Mouse (Mus musculus) embryonic facial prominence, embryonic 13.5 days (tissue): ENCODE measurements around the gene Lrfn1. TPM values are rescaled to one million over a fixed set of nuclear protein-coding genes. Genes with fewer than 3 reads are reported as not detected.
"Not testable (repeated sequence)": the region's sequence is repeated elsewhere in the genome, so short reads cannot be mapped to it uniquely, and the experiment has no call there.

ENCODE experiments used
- ATAC-seq: fragments of 200-750 bp; cut with Nextera tagmentation; 2 replicates; pipeline ENCODE4 v1.8.0; 2017; ENCODE audit warnings: low read depth; ENCODE audit not compliant: insufficient number of reproducible peaks, insufficient read depth, low FRiP score, low TSS enrichment
- H3K27ac ChIP-seq: fragments of 300-500 bp; sonication (generic); 2 replicates; pipeline ENCODE4 v1.5.1; 2015; ENCODE audit warnings: moderate library complexity, mild to moderate bottlenecking, inconsistent platforms
- H3K27me3 ChIP-seq: fragments of 300-500 bp; sonication (generic); 2 replicates; pipeline ENCODE4 v1.6.1; 2015; ENCODE audit warnings: mild to moderate bottlenecking, inconsistent platforms
- H3K36me3 ChIP-seq: fragments of 300-500 bp; sonication (generic); 2 replicates; pipeline ENCODE4 v1.6.1; 2015; ENCODE audit warnings: mild to moderate bottlenecking, inconsistent platforms
- H3K4me1 ChIP-seq: fragments of 300-500 bp; sonication (generic); 2 replicates; pipeline ENCODE4 v1.6.1; 2015; ENCODE audit warnings: inconsistent platforms
- H3K4me2 ChIP-seq: fragments of 300-500 bp; sonication (generic); 2 replicates; pipeline ENCODE4 v1.6.1; 2015; ENCODE audit warnings: moderate library complexity, mild to moderate bottlenecking, inconsistent platforms
- H3K4me3 ChIP-seq: fragments of 300-500 bp; sonication (generic); 2 replicates; pipeline ENCODE4 v1.5.1; 2015; ENCODE audit warnings: mild to moderate bottlenecking, inconsistent platforms
- H3K9ac ChIP-seq: fragments of 300-500 bp; sonication (generic); 2 replicates; pipeline ENCODE4 v1.6.1; 2015; ENCODE audit warnings: mild to moderate bottlenecking, inconsistent platforms
- H3K9me3 ChIP-seq: fragments of 300-500 bp; sonication (generic); 2 replicates; pipeline ENCODE4 v1.6.1; 2016; ENCODE audit warnings: inconsistent platforms
- WGBS: fragments of 180-500 bp; shearing (Covaris S2); methylation state at CpG from one replicate; pipeline ENCODE4 v1.1.7; 2015; ENCODE audit warnings: mixed read lengths; 5-methylcytosine and 5-hydroxymethylcytosine counted together
- polyA plus RNA-seq: library from polyadenylated mRNA; unstranded; fragments of >200 nt; fragmentation: Nextera tagmentation; extraction: Ambion mirVana; gene quantifications from 2 replicates; pipeline ENCODE4 v1.2.1, GENCODE M21; 2015

The Lrfn1 gene
- polyA plus RNA-seq, 1 experiment from 2014 or later, result 7.6 TPM

DNA sequence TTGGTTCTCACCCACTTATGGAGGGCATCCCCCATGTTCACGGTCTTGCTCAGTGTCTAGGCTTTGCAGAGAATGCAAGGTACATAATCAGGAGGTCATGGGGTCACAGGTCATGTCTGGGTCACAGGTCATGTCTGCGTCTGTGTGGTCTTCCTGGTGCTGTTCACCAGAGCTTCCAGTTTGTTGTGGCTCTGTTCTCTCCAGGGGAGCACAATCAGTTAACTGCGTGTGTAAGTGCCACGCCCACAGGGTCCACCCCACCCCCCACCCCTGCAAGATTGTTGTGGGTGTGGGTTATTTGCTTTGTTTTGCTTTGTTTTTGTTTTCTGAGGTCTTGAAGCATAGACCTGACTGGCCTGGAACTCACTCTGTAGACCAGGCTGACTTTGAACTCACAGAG, 32.4 kb downstream of the Lrfn1 start:
- H3K9ac ChIP-seq, result no peak overlapping the region
- no peak overlapping the region for H3K27ac ChIP-seq
- no peak overlapping the region for H3K4me3 ChIP-seq
- H3K36me3 ChIP-seq, result no peaks in the 10 kb centered on the region
- peaks cover 15% of the 10 kb centered on the region for H3K27me3 ChIP-seq
- WGBS, result 24% methylated on average over 4 of the region's 4 CpGs
- H3K9me3 ChIP-seq, result no peaks in the 10 kb centered on the region
- peaks cover 8% of the 10 kb centered on the region; the same call in 1 of the 2 replicates for H3K4me1 ChIP-seq
- no peak for ATAC-seq
- H3K4me2 ChIP-seq, result no peak overlapping the region

DNA sequence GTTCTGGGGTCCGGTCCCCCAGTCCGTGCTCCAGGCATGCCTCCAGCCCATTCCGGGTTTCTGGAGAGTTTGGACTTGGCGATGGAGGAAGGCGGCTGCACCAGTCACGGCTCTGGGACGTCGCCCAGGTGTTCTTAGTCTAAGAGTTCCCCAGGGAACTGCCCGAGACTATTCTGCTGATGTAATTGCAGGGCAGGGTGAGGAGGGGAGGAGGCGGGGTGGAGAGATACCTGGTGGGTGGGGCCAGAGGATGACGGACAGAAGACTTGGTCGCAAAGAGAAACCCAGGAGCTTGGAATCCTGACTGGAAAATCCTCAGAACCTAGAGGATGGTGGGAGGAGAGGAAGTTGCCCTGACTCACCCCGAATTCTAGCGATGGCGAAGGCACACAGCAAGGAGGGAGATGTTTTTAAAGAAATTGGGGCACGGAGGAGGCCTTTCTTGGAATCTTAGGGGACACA, 36.3 kb downstream of the Lrfn1 start:
- Histone ChIP-seq H3K27ac (no peak overlapping the region), H3K36me3 (no peaks in the 10 kb centered on the region), H3K4me3 (peak overlapping the region; percentile 27), H3K9me3 (no peaks in the 10 kb centered on the region), H3K9ac (peak overlapping the region; percentile 37; the same call in 1 of the 2 replicates), H3K4me2 (peak overlapping the region; percentile 53), H3K27me3 (peaks cover 15% of the 10 kb centered on the region), H3K4me1 (peaks cover 8% of the 10 kb centered on the region; the same call in 1 of the 2 replicates)
- ATAC-seq, result no peak
- WGBS, result 2% methylated on average over 16 of the region's 16 CpGs

DNA sequence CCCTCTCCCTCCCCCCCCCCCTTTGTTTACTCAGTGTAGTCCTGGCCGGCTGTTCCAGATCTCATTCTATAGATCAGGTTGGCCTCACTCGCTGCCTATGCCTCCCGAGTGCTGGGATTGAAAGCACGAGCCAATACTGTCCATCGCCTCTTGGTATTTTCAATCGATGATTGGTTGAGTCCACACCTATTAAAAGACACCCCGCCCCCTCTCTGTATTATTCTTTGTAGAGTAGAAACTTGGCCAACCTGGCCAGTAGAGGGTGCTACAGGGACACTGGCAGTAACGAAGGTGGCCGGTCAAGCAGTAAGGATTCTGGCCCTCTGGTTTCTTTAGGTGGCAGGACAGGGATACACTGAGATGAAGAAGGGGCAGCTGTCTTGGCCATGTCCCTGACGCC, 38.6 kb downstream of the Lrfn1 start:
- H3K36me3 ChIP-seq, result no peaks in the 10 kb centered on the region
- H3K4me2 ChIP-seq, result peak overlapping the region; percentile 21
- H3K4me3 ChIP-seq, result no peak overlapping the region
- 2% methylated on average over 10 of the region's 10 CpGs for WGBS
- H3K4me1 ChIP-seq, result peaks cover 8% of the 10 kb centered on the region; the same call in 1 of the 2 replicates
- no peak overlapping the region for H3K9ac ChIP-seq
- peaks cover 15% of the 10 kb centered on the region for H3K27me3 ChIP-seq
- H3K9me3 ChIP-seq, result no peaks in the 10 kb centered on the region
- no peak overlapping the region for H3K27ac ChIP-seq
- no peak for ATAC-seq

DNA sequence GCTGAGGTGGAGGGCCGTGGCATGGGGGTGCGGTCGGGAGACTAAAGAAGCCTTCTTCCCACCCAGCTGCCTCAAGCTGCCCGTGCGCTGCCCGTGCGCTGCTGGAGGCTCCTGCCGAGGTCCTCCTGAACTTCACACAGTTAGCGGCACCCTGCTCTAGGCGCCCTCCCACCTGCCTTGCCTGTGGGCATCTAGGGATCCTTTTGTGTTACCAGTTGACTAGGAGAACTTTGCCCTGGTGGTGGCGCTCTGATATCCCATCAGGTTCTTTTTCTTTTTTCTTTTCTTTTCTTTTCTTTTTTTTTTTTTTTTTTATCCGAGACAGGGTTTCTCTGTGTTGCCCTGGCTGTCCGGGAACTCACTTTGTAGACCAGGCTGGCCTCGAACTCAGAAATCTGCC, 39.1 kb downstream of the Lrfn1 start:
- no peak for ATAC-seq
- no peaks in the 10 kb centered on the region for H3K36me3 ChIP-seq
- 26% methylated on average over 14 of the region's 14 CpGs for WGBS
- peaks cover 8% of the 10 kb centered on the region; the same call in 1 of the 2 replicates for H3K4me1 ChIP-seq
- H3K27me3 ChIP-seq, result peaks cover 15% of the 10 kb centered on the region
- no peaks in the 10 kb centered on the region for H3K9me3 ChIP-seq
- H3K27ac ChIP-seq, result no peak overlapping the region
- H3K9ac ChIP-seq, result no peak overlapping the region
- H3K4me3 ChIP-seq, result no peak overlapping the region
- peak overlapping the region; percentile 21 for H3K4me2 ChIP-seq

DNA sequence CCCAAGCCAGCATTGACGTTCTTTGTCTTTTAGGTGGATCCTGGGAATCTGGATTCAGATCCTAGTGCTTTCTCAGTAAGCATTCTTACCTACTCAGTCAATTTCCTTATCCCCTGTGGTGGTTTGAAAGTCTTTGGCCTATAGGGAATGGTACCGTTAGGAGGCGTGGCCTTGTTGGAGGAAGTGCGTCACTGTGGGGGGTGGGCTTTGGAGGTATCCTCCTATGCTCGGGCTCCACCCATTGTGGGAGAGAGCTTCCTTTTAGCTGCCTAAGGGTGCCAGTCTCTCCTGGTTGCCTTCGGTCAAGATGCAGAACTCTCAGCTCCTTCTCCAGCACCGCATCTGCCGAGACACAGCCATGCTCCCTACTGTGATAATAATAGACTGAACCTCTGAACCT, 40.5 kb downstream of the Lrfn1 start:
- no peaks in the 10 kb centered on the region for H3K9me3 ChIP-seq
- H3K9ac ChIP-seq, result no peak overlapping the region
- no peak overlapping the region for H3K4me3 ChIP-seq
- no peak for ATAC-seq
- H3K4me1 ChIP-seq, result peaks cover 8% of the 10 kb centered on the region; the same call in 1 of the 2 replicates
- H3K27me3 ChIP-seq, result peaks cover 12% of the 10 kb centered on the region
- no peak overlapping the region for H3K4me2 ChIP-seq
- no peaks in the 10 kb centered on the region for H3K36me3 ChIP-seq
- H3K27ac ChIP-seq, result no peak overlapping the region
- WGBS, result 76% methylated on average over 8 of the region's 8 CpGs

DNA sequence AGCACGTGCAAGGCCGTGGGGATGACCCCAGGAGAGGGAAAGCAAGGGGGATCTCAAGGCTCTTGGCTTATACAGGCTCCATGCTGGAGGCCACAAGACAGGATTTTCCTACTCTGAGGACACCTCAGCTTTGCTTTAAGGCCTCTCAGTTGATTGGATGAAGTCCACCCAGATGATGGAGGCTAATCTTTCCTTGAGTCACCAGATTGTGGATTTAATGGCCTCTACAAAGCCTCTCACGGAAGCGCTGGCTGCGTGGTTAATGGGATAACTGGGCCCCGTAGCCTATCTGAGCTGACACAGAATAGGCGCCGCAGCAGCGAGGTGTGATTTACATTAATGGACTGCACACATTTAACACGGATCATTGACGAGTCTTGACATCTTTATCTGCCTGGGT, 43.6 kb downstream of the Lrfn1 start:
- 83% methylated on average over 11 of the region's 11 CpGs for WGBS
- H3K9ac ChIP-seq, result no peak overlapping the region
- H3K9me3 ChIP-seq, result no peaks in the 10 kb centered on the region
- H3K27me3 ChIP-seq, result no peaks in the 10 kb centered on the region
- no peak overlapping the region for H3K4me3 ChIP-seq
- H3K4me1 ChIP-seq, result no peaks in the 10 kb centered on the region
- ATAC-seq, result no peak
- H3K4me2 ChIP-seq, result no peak overlapping the region
- H3K27ac ChIP-seq, result no peak overlapping the region
- no peaks in the 10 kb centered on the region for H3K36me3 ChIP-seq

DNA sequence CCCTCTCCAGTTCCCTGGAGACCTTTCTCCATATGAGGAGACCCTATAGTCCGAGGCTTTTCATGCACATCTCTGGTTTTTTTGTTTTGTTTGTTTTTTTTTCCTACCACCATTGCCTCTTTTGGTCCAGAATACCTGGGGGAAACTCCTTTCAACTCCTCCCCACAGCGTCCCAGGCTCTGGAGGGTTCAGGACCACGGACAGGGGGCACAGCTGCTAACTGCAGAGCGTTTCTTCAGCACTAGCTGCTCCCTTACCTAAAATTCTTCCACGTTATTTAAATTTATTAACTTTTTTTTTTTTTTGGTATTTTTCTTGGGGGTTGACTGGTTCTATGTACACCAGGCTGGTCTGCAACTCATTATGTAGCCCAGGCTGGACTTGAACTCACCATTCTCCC, 53.8 kb downstream of the Lrfn1 start:
- 3% methylated on average over 5 of the region's 5 CpGs for WGBS
- no peak for ATAC-seq
- no peaks in the 10 kb centered on the region for H3K4me1 ChIP-seq

DNA sequence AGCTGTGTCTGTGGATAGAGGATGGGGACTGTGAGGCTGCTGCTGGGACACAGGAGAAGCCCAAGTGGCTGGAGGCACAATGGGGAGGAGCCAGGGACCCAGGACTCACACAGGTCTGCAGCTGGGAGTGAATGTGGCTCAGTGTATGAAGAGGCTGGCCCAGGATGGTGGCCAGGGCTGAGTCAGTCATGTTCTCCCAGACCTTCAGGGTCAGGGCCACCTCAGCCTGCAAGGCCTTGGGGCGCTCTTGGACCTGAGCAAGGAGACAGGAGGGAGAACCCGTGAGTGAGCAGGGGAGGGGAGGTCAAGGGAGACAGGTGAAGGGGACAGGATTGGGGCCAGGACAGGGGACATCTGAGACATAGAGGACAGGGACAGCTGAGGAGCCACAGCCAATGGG, 57.3 kb downstream of the Lrfn1 start:
- H3K4me1 ChIP-seq, H3K27me3 ChIP-seq, H3K9me3 ChIP-seq, H3K4me3 ChIP-seq, H3K9ac ChIP-seq, ATAC-seq, H3K36me3 ChIP-seq, H3K4me2 ChIP-seq, H3K27ac ChIP-seq: not testable (repeated sequence)
- 57% methylated on average over 2 of the region's 2 CpGs for WGBS

More for the DNA sequence above, 53.8 kb downstream of the Lrfn1 start:
- Histone ChIP-seq H3K27ac (no peak overlapping the region), H3K36me3 (no peaks in the 10 kb centered on the region), H3K9me3 (no peaks in the 10 kb centered on the region), H3K27me3 (no peaks in the 10 kb centered on the region), H3K4me2 (no peak overlapping the region), H3K9ac (no peak overlapping the region), H3K4me3 (no peak overlapping the region)

DNA sequence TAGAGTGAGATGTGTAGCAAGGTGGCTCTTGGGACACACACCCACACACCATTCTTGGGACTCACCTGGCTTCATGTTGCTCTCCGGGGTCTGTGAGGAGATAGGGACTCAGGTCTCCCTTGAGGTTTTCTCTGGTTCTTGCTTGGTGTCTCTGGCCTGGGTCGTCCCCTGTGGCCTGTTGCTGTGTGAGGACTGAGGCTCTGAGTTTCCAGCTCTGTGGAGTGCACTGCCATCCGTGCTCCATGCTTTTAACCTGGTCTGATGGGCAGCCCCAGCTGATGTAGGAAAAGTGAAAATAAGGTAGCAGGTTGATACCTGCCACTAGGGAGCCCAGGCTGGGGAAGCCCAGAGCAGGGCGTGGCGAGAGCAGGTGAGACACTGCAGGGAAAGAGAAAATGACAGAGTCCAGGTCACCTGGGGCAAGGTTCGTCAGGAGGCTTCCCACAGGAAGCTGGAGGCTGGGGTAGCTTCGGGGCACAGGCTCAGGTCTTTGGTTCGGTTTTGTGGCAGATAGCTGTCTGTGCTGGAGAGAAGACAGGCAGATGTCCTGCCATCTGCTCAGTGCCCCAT, 58.7 kb downstream of the Lrfn1 start, which contains the start of gene Ifnl2:
TSS of gene Ifnl2 (minus strand) at position 51 of the 570 bp plus-strand sequence.
- not testable (repeated sequence) for H3K4me1 ChIP-seq, H3K4me3 ChIP-seq, H3K27ac ChIP-seq, H3K4me2 ChIP-seq, ATAC-seq, H3K9ac ChIP-seq, H3K36me3 ChIP-seq, H3K27me3 ChIP-seq, H3K9me3 ChIP-seq
- WGBS, result 53% methylated on average over 8 of the region's 8 CpGs

DNA sequence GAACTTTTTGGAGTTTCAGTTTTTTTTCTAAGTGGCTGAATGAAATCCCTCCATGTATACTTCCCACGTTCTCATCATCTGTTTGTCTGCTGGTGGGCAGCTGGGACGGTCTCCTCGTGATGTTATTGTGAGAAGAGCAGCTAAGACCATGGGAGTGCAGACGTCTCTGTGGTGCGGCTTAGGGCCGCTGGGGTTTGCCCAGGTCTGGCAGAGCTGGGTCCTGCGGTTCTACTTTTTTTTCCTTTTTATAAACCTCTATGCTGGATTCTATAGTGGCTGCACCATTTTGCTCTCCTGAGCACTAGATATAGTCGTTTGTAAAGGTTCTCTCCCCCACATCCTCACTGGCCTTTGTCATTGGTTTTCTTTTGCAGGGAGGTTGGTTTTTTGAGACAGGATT, 59.7 kb downstream of the Lrfn1 start:
- H3K9me3 ChIP-seq, result no peaks in the 10 kb centered on the region
- no peaks in the 10 kb centered on the region for H3K36me3 ChIP-seq
- ATAC-seq, result no peak
- no peak overlapping the region for H3K4me3 ChIP-seq
- H3K4me2 ChIP-seq, result no peak overlapping the region
- H3K9ac ChIP-seq, result no peak overlapping the region
- H3K27ac ChIP-seq, result no peak overlapping the region
- H3K4me1 ChIP-seq, result no peaks in the 10 kb centered on the region
- 72% methylated on average over 8 of the region's 8 CpGs for WGBS
- no peaks in the 10 kb centered on the region for H3K27me3 ChIP-seq
